Mouse (Mus musculus) gastrocnemius, postnatal 10 days (tissue): Measurements from ENCODE around the gene Fxyd2. TPM values are rescaled to one million over a fixed set of nuclear protein-coding genes. Genes with fewer than 3 reads are reported as not detected.

ENCODE experiments used
- DNase-seq: peaks from one replicate; pipeline ENCODE4 v3.0.0; 2021; ENCODE audit warnings: mixed read lengths
- total RNA-seq, 2 experiments: library from RNA; stranded (reverse); gene quantifications; 2 replicates each; pipeline ENCODE4 v1.2.3; 2021

Gene Fxyd2
- total RNA-seq, 2 experiments from 2014 or later = 1.4 to 1.6 TPM

DNA sequence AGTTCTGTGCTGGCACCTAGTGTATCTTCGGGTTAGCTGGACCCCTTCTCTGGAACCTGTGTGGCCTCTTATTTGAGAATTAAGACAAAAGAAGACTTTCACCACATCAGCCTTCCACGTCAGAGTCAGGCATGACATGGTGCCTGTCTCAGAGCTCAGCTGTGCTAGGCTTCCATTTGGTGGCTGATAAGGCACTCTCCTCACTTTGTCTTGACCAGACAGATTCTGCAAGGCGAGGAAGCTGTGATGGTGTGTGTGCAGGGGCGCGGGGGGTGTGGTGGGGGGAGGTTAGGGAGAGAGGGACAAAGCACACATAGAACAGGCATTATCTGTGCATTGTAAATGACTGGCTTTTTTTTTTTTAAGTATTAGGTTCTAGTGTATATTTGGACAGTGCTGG, 29.9 kb downstream of the Fxyd2 start:
- DNase-seq = no peak

DNA sequence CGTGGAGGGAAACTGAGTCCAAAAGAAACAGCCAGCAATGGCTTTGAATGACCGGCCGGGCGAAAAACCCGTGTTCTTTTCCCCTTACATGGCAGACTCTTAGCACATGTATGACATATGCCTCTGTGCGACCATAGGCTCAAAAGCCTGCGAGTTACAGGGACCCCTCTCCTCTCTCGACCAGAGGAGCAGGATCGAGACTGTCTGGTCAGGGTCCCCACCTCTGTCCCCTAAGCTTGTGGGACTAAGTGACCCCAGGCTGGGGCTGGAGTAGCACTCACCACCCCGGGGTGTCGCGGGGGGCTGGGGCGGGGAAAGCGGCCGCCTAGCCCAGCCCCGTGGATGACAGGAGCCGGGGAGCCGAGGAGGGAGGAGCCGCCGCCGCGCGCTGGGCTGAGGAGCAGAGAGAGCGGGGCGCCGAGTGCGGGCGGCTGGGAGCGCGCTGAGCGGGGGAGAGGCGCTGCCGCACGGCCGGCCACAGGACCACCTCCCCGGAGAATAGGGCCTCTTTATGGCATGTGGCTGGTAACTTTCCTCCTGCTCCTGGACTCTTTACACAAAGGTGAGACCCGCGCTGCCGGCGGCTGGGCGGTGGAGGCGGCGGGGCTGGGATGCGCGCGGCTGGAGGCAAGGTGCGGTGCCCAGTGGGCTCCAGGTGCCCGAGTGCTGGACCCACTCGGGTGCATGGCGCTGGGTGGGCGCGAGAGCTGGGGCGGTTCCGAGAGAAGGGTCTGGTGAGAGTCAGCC, 30.7 kb downstream of the Fxyd2 start:
- DNase-seq = no peak

DNA sequence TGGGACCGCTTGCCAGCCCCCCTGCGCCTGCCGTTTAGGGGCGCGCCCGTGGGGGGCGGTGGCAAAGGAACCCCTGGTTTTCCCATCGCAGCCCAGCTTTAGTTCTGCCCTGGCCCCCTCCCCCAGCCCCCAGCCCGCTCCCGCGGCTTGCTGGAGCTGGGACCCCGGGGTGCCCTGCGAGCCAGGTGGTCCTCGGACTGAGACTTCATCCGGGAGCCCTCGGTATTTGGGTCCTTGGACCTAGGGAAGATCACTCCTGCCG, 31.2 kb downstream of the Fxyd2 start:
- no peak for DNase-seq

DNA sequence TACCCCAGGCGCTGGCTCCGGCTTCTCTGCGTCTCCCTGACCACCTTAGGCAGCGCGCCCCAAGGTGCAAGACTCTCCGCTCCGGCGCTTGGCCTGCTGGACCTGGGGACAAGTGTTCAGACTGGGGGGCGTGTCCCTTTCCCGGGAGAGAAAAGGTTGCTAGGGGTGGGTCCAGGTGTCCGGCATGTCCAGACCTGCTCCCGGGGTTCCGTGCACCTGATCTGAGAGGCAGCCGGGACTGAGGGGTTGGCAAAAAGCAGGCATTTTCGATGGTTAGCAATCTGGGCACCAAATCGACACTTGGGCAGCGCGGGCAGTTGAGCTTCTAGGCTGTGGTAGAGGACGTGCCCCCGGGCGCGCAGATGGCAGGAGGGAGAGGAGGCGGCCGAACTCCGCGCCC, 31.7 kb downstream of the Fxyd2 start:
- DNase-seq = no peak

DNA sequence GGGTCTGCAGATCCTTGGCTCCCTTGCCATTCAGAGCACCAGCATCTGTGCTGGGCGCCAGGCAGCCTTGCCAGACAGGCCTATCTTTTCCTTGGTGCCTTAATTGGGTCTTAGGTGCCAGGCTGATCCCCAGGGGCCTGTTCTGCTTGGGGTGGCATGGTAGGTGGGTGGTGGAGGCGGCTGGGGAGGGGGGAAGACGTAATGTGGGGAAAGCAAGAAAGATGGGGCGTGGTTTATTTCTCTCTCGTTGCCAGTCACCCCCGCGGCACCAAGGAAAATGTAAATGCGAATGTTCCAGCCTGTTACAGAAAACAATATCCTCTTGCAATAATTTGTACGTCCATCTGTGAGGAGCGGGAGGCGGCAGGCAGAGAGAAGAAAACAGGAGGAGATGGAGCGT, 33.2 kb downstream of the Fxyd2 start:
- DNase-seq = no peak

DNA sequence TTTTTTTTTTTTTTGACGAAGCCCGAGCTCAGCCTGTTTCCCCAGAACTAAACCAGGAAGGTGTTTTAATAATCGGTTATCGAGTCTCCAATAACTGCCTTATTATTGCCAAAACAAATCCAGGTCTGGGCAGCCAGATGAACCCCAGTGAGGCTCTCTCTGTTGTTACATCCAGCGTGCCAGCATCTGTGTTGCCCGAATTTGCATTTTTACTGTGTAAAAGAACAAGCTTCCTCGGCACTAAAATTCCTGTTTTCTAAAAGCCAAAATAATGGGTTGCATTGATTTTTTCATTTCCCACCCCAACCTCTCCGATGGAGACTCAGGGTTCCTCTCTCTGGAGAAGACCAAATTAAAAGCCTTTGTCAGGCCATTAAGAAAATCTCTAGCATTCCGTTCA, 33.6 kb downstream of the Fxyd2 start:
- no peak for DNase-seq

DNA sequence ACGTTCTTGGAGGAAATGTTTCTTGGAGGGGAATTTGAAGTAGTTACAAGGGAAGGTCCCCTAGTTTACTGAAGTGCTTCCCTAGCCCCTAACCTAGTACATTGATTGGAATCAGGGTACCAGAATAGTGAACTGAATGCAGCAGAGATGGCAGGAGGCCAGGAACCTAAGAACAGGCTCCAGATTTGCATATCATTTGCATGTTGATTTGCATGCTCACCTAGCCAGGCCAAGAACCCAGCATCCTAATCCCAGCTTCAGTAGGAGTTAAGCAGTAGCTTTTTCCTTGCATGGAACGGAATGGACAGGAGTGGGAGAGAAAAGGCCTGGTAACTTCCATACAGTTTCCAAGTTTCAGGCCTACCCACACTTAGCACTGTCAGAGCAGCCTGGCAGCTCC, 34.7 kb downstream of the Fxyd2 start:
- no peak for DNase-seq

DNA sequence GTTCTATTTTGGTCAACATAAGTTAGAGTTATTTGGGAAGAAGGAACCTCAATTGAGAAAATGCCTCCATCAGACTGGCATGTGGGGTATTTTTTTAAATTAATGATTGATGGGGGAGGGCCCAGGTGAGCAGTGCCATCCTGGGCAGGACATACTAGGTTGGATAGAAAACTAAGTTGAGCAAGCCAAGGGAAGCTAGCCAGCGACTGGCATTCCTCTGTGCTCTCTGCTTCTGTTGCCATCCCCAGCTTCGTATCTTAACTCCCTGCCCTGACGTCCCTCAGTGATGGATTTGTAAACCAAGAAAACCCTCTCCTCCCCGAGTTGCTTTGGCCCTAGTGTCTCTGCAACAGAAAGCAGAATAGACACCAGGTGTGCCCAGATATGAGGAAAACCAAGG, 39.6 kb downstream of the Fxyd2 start:
- DNase-seq = no peak

DNA sequence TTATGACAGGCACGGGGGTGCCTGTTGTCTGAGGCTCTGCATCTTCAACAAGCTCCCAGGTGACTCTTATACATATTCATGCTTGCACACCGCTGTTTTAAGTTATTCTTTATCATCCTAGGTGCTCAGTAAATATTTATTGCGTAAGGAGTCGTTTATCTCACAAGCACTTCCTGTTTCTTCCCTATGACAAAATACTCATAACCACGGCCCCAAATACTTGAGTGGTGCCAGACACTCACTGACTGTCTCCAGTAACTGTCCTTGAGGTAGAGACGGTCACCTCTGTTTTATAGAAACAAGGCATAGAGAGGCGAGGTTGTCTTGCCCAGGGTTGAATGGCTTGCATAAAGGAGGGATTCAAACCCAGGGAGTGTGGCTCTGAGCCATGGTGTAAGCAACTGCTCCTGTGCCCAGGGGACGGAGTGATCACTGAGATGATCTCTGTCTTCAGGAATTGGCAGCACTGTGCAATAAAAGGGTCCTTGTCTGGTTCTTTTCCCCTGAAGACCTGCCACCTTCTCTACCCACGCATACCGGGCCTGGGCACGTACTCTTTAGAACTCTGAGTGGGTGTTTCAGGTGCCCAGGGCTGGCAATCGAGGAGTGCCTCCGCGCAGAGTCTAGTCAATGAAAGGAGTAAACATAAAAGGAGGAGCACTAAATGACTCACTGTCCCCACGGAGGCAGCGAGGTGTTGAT, 40.8 kb downstream of the Fxyd2 start:
- DNase-seq = no peak

DNA sequence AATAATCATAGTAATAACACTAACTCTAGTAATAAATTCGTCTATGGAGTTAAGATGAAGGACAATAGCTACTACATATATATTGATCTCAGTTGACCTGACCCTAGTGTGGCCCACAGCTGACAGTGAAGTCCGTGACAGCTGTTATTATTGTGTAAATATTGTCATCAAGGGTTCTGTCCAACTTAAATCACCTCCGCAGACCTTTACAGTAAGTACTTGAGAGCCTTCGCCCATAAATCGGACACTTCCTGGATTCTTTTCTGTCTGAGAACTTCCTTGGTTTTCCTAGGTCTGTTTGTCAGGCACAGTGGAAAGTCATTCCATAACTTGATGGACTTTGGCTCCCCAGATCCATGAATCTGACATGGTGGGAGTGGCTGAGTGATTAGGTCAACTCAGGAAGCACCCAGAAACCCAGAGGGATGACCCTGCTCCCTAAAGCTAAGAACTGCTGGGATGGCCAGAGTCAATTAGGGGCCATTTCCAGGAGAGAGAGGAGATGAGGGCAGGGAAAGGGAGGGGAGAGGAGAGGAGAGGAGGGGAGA, 44.9 kb downstream of the Fxyd2 start:
- no peak for DNase-seq

DNA sequence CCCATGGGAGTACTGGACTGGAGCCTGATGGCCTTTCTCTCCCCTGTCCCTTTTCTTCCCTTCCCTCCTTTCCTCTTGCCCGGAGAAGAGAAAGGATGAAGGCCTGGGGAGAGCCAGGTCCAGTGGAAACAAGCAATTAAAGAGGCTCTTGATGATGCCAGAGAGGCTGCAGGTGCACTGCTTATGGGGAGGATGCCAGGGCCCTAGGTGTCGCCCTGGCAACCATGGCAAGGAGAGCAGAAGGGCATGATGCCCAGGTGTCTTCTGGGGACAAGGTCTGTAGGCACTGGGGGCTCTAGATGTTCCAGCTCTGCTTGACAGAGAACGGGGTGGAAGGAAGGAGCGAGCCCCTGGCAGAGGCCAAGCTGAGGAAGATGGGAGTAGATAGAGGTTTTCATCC, 50.2 kb downstream of the Fxyd2 start:
- DNase-seq = no peak

DNA sequence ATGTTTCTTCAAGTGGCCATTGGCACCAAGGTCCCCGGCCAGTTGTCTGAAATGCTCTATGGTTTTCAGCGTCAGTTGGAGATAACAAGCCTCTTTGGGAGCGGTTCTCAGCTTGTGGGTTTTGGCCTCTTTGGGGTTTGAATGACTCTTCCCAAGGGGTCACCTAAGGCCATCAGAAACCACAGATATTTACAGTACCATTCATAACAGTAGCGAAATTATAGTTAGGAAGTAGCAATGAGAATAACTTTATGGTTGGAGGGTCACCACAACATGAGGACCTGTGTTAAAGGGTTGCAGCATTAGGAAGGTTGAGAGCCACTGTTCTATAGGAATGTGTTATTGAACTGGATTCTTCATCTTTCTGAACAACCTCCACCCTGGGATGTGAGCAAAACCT, 51.9 kb downstream of the Fxyd2 start:
- DNase-seq = no peak

DNA sequence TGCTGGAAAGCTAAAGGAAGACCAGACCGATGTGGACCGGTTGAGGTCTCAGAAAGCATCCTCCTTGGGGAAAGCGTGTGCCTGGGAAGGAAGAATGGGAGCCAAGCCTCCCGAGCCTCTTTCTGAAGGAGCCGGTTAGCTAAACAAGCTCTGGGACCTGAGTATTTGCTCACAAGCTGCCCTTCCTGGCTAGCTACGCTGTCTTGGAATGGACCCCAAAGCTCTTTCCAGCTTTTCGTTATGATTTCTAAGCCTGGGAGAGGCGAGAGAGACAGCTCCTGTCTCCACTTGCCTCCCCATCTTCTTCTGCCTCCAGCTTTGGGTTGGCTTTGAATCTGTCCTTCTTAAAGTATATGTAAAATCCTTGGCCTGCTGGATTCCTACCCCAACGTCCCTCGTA, 54.6 kb downstream of the Fxyd2 start:
- no peak for DNase-seq

DNA sequence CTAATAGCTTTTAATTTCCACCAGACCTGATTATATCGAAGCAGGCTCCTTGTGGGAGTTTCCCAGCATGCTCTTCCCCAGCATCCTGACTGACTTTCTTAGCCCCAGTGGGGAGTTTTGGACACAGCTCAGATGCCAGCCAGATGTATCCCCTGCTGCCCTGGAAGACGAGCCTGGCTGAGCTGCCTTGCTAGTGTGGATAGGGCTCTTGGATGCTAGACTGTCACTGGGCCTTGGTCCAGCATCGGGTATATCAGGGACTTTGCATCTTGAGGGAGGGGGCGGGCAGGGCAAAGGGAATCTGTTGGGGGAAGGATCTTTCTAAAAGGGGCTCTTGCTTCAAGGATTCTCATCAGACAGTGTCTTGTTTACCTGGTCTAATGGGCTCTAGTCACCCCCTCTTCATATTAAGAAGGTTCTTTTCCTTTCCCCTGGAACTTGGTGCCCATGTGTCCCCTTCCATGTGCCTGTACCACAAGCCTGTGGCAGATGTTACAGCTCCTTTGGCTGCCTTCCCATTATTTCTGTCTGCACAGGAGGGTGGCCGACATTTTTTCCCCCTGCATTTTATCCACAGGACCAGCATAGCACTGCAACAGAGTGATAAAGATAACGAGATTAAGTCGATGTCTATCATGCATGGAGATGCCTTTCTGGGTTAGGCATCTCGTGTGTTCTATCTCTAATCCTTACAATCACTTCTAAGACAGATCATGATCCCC, 55.6 kb downstream of the Fxyd2 start:
- no peak for DNase-seq

DNA sequence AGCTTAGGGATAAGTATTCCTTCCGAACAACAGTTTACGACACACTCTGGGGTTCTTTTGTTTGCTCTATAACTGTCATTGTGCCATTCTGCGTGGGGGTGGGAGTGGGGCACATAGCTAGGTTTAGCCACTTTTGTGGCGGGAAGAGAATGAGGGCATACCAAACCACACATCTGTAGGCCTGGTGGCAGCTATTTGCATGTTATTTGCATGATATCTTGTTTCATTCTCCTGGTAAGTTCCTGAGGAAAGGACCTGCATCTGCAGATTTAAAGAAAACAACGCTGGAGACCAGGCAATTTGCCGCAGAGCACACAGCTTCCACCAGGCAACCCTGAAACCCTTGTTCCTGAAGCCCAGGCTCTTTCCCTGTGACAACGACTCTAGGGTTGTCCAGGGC, 57.7 kb downstream of the Fxyd2 start:
- DNase-seq = no peak

DNA sequence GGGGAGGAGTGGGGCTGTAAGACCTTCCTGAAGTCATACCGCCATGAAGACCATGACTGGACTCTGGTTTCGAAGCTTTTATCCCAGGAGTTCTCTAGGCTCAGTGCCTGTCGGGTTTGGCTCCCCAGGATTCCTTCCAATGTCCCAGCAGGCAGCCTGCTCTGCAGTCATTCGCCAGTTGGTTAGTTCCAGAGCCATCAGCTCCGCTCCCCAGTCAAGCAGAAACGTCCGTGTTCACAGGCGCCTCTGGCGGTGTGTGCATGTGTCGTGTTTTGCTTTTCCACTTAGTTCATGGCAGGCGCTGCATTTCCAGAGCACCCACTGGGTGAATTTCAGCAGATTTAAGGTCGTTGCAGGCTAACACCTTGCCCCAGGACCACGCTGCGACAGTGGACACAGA, 58.9 kb downstream of the Fxyd2 start:
- DNase-seq = no peak

Other genes with a start within 250 kb of the Fxyd2 start
- not detected for gene BC049352, start 217.7 kb upstream of the Fxyd2 start, total RNA-seq
- gene Tmprss4, start 195.6 kb upstream of the Fxyd2 start, total RNA-seq = not detected
- gene Il10ra, start 130.5 kb upstream of the Fxyd2 start, total RNA-seq = 1 to 10 TPM in 1 of 2 experiments, under 1 TPM in 1; 0.80 to 1.0 TPM
- gene Tmprss13, start 80.6 kb upstream of the Fxyd2 start, total RNA-seq = under 1 TPM; 0.07 to 0.19 TPM
- 10 to 100 TPM; 61.2 to 65.6 TPM for gene Fxyd6, start 29.5 kb upstream of the Fxyd2 start, total RNA-seq
- gene Dscaml1, start 27.0 kb downstream of the Fxyd2 start, total RNA-seq = under 1 TPM; 0.19 to 0.68 TPM